Mouse (Mus musculus): ENCODE data around the gene Cep112.

GRCm38 (mm10) chr11:108424889-108425591 lies at the start of gene Cep112:
- no peak for TF ChIP-seq CTCF (IDR thresholded peaks at IDR 0.05; ENCODE audit: control insufficient read depth, insufficient read depth, insufficient read length)
- no peak for TF ChIP-seq MYOG (IDR thresholded peaks at IDR 0.05; ENCODE audit: control insufficient read depth, extremely low read depth, insufficient read length)
- no peak for TF ChIP-seq USF1 (IDR thresholded peaks at IDR 0.05; ENCODE audit: low read depth)
